Mouse (Mus musculus) cerebellum, adult 8-10 months (tissue): ENCODE measurements at regions not wholly inside any gene's neighbourhood (a gene's known extent, or its start where the extent isn't known, plus 50 kb on each side); places are given as distances from the start of the nearest gene placed in this dataset.

Experiments
- DNase-seq: peaks from one replicate; pipeline ENCODE4 v3.0.0; 2022

GRCm38 (mm10) chr14:68022925-68023324, 1271.2 kb downstream of the Synb start:
- DNase-seq, result no peak

- DNase-seq, result no peak
Observed at GRCm38 (mm10) chr14:68021240-68021639, 1272.9 kb downstream of the Synb start.

GRCm38 (mm10) chr14:68020769-68021168, 1273.3 kb downstream of the Synb start:
- no peak for DNase-seq

- no peak for DNase-seq
Observed at GRCm38 (mm10) chr14:68018686-68019085, 1275.4 kb downstream of the Synb start.

DNA sequence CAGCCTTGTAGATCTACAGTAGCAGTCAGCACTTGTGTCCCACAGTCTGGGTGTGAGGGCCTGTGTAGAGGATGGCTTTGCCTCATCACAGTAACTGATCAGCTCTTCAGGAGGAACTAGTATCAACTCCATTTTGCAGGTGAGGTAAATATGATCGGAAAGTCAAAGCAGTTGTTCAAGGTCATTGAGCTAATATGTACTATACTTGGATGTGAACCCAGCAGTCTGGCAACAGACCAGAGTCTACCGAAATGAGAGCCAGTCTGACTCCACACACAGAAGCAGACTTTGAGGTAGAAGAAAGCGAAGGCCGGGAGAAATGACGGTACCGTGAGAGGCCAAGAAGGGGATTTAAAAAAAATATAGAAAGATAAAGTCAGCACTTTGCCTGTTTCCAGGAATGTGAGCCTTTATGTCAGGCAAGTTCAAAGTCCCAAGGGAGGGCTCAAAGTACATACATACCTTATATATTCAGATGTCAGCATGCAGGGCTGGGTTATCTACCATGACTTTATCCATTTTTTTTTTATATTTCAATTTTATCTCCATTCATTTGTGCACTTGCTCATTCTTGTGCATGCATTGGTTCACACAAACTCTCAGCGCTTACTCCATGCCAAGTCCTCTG, 1297.2 kb downstream of the Synb start:
- no peak for DNase-seq

DNA sequence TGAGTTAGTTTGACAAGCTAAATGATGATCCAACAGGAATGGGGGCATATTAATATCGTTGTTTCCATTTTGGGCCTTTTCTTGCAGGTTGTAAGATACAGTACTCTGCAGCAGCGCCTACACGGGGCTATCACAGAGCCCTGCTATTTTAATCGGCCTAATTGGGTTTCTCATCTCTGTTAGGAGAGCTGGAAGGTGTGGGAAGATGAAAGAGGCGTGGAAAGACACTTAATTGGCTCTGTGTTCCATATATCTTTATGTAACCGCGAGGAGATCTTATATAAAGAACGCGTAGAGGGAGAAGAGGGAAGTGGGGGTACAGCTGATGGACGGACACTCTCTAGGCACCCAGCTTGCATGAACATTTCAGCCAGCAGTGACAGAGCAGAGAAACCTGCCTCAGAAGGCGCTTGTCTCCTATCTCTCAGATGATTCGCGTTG, 1300.5 kb downstream of the Synb start:
- no peak for DNase-seq

DNA sequence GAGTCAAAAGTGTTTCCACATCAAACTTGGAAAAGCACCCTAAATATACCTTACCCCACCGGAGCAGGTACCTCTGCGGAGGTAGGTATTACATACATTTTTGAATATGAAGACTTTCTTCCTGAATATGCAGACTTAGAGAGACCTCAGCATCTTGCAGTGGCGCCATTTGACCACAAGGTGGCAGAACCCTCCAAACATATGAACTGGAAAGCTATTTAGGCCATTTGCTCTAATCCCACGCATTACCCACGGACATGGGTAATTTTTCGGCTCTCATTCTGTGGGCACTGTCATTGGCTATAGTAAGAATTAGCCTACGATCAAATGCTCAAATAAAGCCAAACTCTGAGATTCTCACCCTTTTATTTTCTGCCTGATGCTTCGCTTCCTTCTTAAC, 1301.0 kb downstream of the Synb start:
- DNase-seq, result peak; percentile 61

DNA sequence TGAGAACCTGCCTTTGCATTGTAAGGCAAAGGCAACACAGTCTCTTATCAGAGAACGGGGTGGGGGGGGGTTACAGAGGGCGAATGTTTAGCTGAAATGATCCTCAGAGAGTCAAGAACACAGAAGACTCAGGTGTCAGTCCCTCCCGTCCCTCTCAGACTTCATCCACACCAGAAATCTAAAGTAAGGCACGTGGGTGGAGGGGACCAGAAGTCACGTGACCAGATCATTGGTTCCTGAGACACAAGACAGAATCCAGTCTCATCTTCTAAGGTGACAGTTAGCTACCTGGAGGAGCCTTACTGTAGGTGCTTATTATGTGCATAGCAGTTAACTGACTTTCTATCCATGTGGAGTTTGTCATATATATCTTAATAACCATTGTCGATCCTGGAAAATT, 1302.0 kb downstream of the Synb start:
- DNase-seq, result no peak

GRCm38 (mm10) chr14:67990271-67990670, 1303.8 kb downstream of the Synb start:
- no peak for DNase-seq
